Mouse (Mus musculus): ENCODE results near the gene Agpat2. TPM values are rescaled to one million over a fixed set of nuclear protein-coding genes. Genes with fewer than 3 reads are reported as not detected.

Agpat2 gene
- polyA plus RNA-seq, 1 experiment: 19.7 TPM

- no peak overlapping the region for H3K4me3 ChIP-seq (ENCODE audit: low read depth, low read length)
- no peaks in the 10 kb centered on the region for H3K36me3 ChIP-seq (ENCODE audit: control insufficient read depth, insufficient read depth, low read length, poor library complexity, severe bottlenecking)
- H3K4me1 ChIP-seq (ENCODE audit: control insufficient read depth, insufficient read depth, low read length): peaks cover 2% of the 10 kb centered on the region
- no peak overlapping the region for H3K27ac ChIP-seq (ENCODE audit: insufficient read depth, low read length)
- H3K9ac ChIP-seq (ENCODE audit: low read depth, poor library complexity, severe bottlenecking): no peak overlapping the region
- TF ChIP-seq POLR2A (IDR thresholded peaks at IDR 0.05; ENCODE audit: insufficient read depth, low read length) (no peak), EP300 (IDR thresholded peaks at IDR 0.05; ENCODE audit: insufficient read depth, low read depth, low read length) (no peak), CTCF (IDR thresholded peaks at IDR 0.05; ENCODE audit: low read depth, low read length) (no peak)
- H3K27me3 ChIP-seq (ENCODE audit: control insufficient read depth, insufficient read depth, low read length, poor library complexity, severe bottlenecking): no peaks in the 10 kb centered on the region
- no peaks in the 10 kb centered on the region for H3K9me3 ChIP-seq (replicated peaks; ENCODE audit: control insufficient read depth, insufficient read depth, low read length, poor library complexity, severe bottlenecking)
Measured at GRCm38 (mm10) chr2:26551446-26551845, 52.8 kb downstream of the Agpat2 start.

GRCm38 (mm10) chr2:26550777-26551176, 53.4 kb downstream of the Agpat2 start:
- TF ChIP-seq EP300 (IDR thresholded peaks at IDR 0.05; ENCODE audit: insufficient read depth, low read depth, low read length): no peak
- no peak for TF ChIP-seq CTCF (IDR thresholded peaks at IDR 0.05; ENCODE audit: low read depth, low read length)
- TF ChIP-seq POLR2A (IDR thresholded peaks at IDR 0.05; ENCODE audit: insufficient read depth, low read length): no peak
- H3K9me3 ChIP-seq (replicated peaks; ENCODE audit: control insufficient read depth, insufficient read depth, low read length, poor library complexity, severe bottlenecking): no peaks in the 10 kb centered on the region
- H3K27ac ChIP-seq (ENCODE audit: insufficient read depth, low read length): no peak overlapping the region
- H3K4me3 ChIP-seq (ENCODE audit: low read depth, low read length): no peak overlapping the region
- no peaks in the 10 kb centered on the region for H3K36me3 ChIP-seq (ENCODE audit: control insufficient read depth, insufficient read depth, low read length, poor library complexity, severe bottlenecking)
- no peak overlapping the region for H3K9ac ChIP-seq (ENCODE audit: low read depth, poor library complexity, severe bottlenecking)
- no peaks in the 10 kb centered on the region for H3K4me1 ChIP-seq (ENCODE audit: control insufficient read depth, insufficient read depth, low read length)
- H3K27me3 ChIP-seq (ENCODE audit: control insufficient read depth, insufficient read depth, low read length, poor library complexity, severe bottlenecking): no peaks in the 10 kb centered on the region

- Histone ChIP-seq H3K27me3 (ENCODE audit: control insufficient read depth, insufficient read depth, low read length, poor library complexity, severe bottlenecking) (no peaks in the 10 kb centered on the region), H3K36me3 (ENCODE audit: control insufficient read depth, insufficient read depth, low read length, poor library complexity, severe bottlenecking) (no peaks in the 10 kb centered on the region), H3K9ac (ENCODE audit: low read depth, poor library complexity, severe bottlenecking) (no peak overlapping the region), H3K4me1 (ENCODE audit: control insufficient read depth, insufficient read depth, low read length) (no peaks in the 10 kb centered on the region), H3K9me3 (replicated peaks; ENCODE audit: control insufficient read depth, insufficient read depth, low read length, poor library complexity, severe bottlenecking) (no peaks in the 10 kb centered on the region), H3K4me3 (ENCODE audit: low read depth, low read length) (no peak overlapping the region), H3K27ac (ENCODE audit: insufficient read depth, low read length) (no peak overlapping the region)
- TF ChIP-seq EP300 (IDR thresholded peaks at IDR 0.05; ENCODE audit: insufficient read depth, low read depth, low read length): no peak
- no peak for TF ChIP-seq POLR2A (IDR thresholded peaks at IDR 0.05; ENCODE audit: insufficient read depth, low read length)
- no peak for TF ChIP-seq CTCF (IDR thresholded peaks at IDR 0.05; ENCODE audit: low read depth, low read length)
Measured at GRCm38 (mm10) chr2:26550205-26550604, 54.0 kb downstream of the Agpat2 start.

GRCm38 (mm10) chr2:26549801-26550200, 54.4 kb downstream of the Agpat2 start:
- Histone ChIP-seq H3K9ac (ENCODE audit: low read depth, poor library complexity, severe bottlenecking) (no peak overlapping the region), H3K27me3 (ENCODE audit: control insufficient read depth, insufficient read depth, low read length, poor library complexity, severe bottlenecking) (no peaks in the 10 kb centered on the region), H3K36me3 (ENCODE audit: control insufficient read depth, insufficient read depth, low read length, poor library complexity, severe bottlenecking) (no peaks in the 10 kb centered on the region), H3K4me1 (ENCODE audit: control insufficient read depth, insufficient read depth, low read length) (no peaks in the 10 kb centered on the region), H3K9me3 (replicated peaks; ENCODE audit: control insufficient read depth, insufficient read depth, low read length, poor library complexity, severe bottlenecking) (no peaks in the 10 kb centered on the region), H3K27ac (ENCODE audit: insufficient read depth, low read length) (no peak overlapping the region), H3K4me3 (ENCODE audit: low read depth, low read length) (no peak overlapping the region)
- TF ChIP-seq EP300 (IDR thresholded peaks at IDR 0.05; ENCODE audit: insufficient read depth, low read depth, low read length) (no peak), CTCF (IDR thresholded peaks at IDR 0.05; ENCODE audit: low read depth, low read length) (no peak), POLR2A (IDR thresholded peaks at IDR 0.05; ENCODE audit: insufficient read depth, low read length) (no peak)

- no peaks in the 10 kb centered on the region for H3K27me3 ChIP-seq (ENCODE audit: control insufficient read depth, insufficient read depth, low read length, poor library complexity, severe bottlenecking)
- no peak overlapping the region for H3K4me3 ChIP-seq (ENCODE audit: low read depth, low read length)
- no peaks in the 10 kb centered on the region for H3K36me3 ChIP-seq (ENCODE audit: control insufficient read depth, insufficient read depth, low read length, poor library complexity, severe bottlenecking)
- no peak overlapping the region for H3K27ac ChIP-seq (ENCODE audit: insufficient read depth, low read length)
- no peaks in the 10 kb centered on the region for H3K4me1 ChIP-seq (ENCODE audit: control insufficient read depth, insufficient read depth, low read length)
- H3K9ac ChIP-seq (ENCODE audit: low read depth, poor library complexity, severe bottlenecking): no peak overlapping the region
- TF ChIP-seq EP300 (IDR thresholded peaks at IDR 0.05; ENCODE audit: insufficient read depth, low read depth, low read length): no peak
- TF ChIP-seq CTCF (IDR thresholded peaks at IDR 0.05; ENCODE audit: low read depth, low read length): peak; percentile 47
- H3K9me3 ChIP-seq (replicated peaks; ENCODE audit: control insufficient read depth, insufficient read depth, low read length, poor library complexity, severe bottlenecking): no peaks in the 10 kb centered on the region
Measured at GRCm38 (mm10) chr2:26547481-26547880, 56.7 kb downstream of the Agpat2 start.

- TF ChIP-seq EP300 (IDR thresholded peaks at IDR 0.05; ENCODE audit: insufficient read depth, low read depth, low read length) (no peak), CTCF (IDR thresholded peaks at IDR 0.05; ENCODE audit: low read depth, low read length) (no peak), POLR2A (IDR thresholded peaks at IDR 0.05; ENCODE audit: insufficient read depth, low read length) (no peak)
- Histone ChIP-seq H3K4me1 (ENCODE audit: control insufficient read depth, insufficient read depth, low read length) (no peaks in the 10 kb centered on the region), H3K27ac (ENCODE audit: insufficient read depth, low read length) (no peak overlapping the region), H3K9ac (ENCODE audit: low read depth, poor library complexity, severe bottlenecking) (no peak overlapping the region), H3K4me3 (ENCODE audit: low read depth, low read length) (no peak overlapping the region), H3K9me3 (replicated peaks; ENCODE audit: control insufficient read depth, insufficient read depth, low read length, poor library complexity, severe bottlenecking) (no peaks in the 10 kb centered on the region), H3K36me3 (ENCODE audit: control insufficient read depth, insufficient read depth, low read length, poor library complexity, severe bottlenecking) (no peaks in the 10 kb centered on the region), H3K27me3 (ENCODE audit: control insufficient read depth, insufficient read depth, low read length, poor library complexity, severe bottlenecking) (no peaks in the 10 kb centered on the region)
Measured at GRCm38 (mm10) chr2:26544265-26544664, 60.0 kb downstream of the Agpat2 start.
